Mouse (Mus musculus): ENCODE measurements around the gene Fkbp8.

DNA sequence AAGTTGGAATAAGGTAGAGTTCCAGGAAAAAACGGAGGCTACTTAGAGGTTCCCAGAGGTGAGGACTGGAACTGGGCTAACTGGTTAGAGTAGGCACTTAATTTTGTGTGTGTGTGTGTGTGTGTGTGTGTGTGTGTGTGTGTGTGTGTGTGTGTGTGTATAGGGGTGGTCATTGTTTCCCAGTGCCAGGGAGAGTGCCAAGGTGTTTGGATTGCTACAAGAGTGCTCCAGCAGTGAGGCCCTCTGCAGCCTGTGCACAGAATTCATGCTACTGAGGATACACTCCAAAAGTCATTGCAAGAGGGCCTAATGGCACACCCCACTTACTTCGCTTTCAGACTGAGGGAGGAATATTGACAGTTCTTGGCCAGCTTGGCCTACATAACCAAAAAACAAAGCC lies 44.6 kb upstream of the Fkbp8 start:
- TF ChIP-seq TAL1 (IDR thresholded peaks at IDR 0.05; ENCODE audit: low read length), result no peak
- TF ChIP-seq GATA1 (IDR thresholded peaks at IDR 0.05; ENCODE audit: low read length), result no peak
